Mouse (Mus musculus) liver, embryonic 14.5 days (tissue): Measurements from ENCODE around the gene Ash1l. TPM values are rescaled to one million over a fixed set of nuclear protein-coding genes. Genes with fewer than 3 reads are reported as not detected.
"Not testable (repeated sequence)": the region's sequence is repeated elsewhere in the genome, so short reads cannot be mapped to it uniquely, and the experiment has no call there.

Experiments used
- ATAC-seq: fragments of 200-750 bp; cut with Nextera tagmentation; 2 replicates; pipeline ENCODE4 v1.8.0; 2017; ENCODE audit warnings: moderate number of reproducible peaks, mild to moderate bottlenecking, moderate library complexity; ENCODE audit not compliant: insufficient read depth
- DNase-seq, 3 experiments: peaks; one replicate each; pipeline ENCODE4 v3.0.0-alpha.2; 2012 to 2013; ENCODE audit warnings: low read depth in 3 of 3, low spot score in 3 of 3
- H3K27ac ChIP-seq: fragments of 300-500 bp; sonication (generic); 2 replicates; pipeline ENCODE4 v1.5.1; 2014; ENCODE audit warnings: moderate library complexity, mild to moderate bottlenecking, control low read depth, inconsistent platforms
- H3K27me3 ChIP-seq: fragments of 300-500 bp; sonication (generic); 2 replicates; pipeline ENCODE4 v1.6.1; 2014; ENCODE audit warnings: mild to moderate bottlenecking, low read length, moderate library complexity; ENCODE audit not compliant: control insufficient read depth, insufficient read depth
- H3K36me3 ChIP-seq: fragments of 300-500 bp; sonication (generic); replicated peaks from 2 replicates; pipeline ENCODE4 v1.6.1; 2014; ENCODE audit warnings: low read depth; ENCODE audit not compliant: control insufficient read depth, insufficient read depth
- H3K4me1 ChIP-seq, 2 experiments: fragments of 200-500 bp in 1 of 2; fragments of 300-500 bp in 1 of 2; sonication (generic) in 1 of 2; replicated peaks; 2 replicates each; pipeline ENCODE4 v1.6.1; 2012 to 2014; ENCODE audit warnings: antibody characterized with exemption in 1 of 2, inconsistent platforms in 1 of 2, low read length in 1 of 2; ENCODE audit not compliant: control insufficient read depth in 2 of 2, insufficient read depth in 2 of 2
- H3K4me2 ChIP-seq: fragments of 300-500 bp; sonication (generic); 2 replicates; pipeline ENCODE4 v1.6.1; 2014; ENCODE audit warnings: low read depth, mild to moderate bottlenecking, control low read depth, moderate library complexity
- H3K4me3 ChIP-seq, 2 experiments: fragments of 200-500 bp in 1 of 2; fragments of 300-500 bp in 1 of 2; sonication (generic) in 1 of 2; 2 replicates each; pipeline ENCODE4 v1.5.1; 2012 to 2014; ENCODE audit warnings: low read depth in 2 of 2, low read length in 2 of 2, mild to moderate bottlenecking in 2 of 2, control low read depth in 1 of 2, inconsistent platforms in 1 of 2, moderate library complexity in 1 of 2; ENCODE audit not compliant: insufficient read depth in 1 of 2
- H3K9ac ChIP-seq: fragments of 300-500 bp; sonication (generic); replicated peaks from 2 replicates; pipeline ENCODE4 v1.6.1; 2014; ENCODE audit warnings: mild to moderate bottlenecking, control low read depth, moderate library complexity
- H3K9me3 ChIP-seq: fragments of 300-500 bp; sonication (generic); 2 replicates; pipeline ENCODE4 v1.6.1; 2016; ENCODE audit warnings: low read length, mixed read lengths; ENCODE audit not compliant: control insufficient read depth
- CTCF ChIP-seq: IDR thresholded peaks from 2 replicates; pipeline ENCODE4 v1.5.1; 2016; ENCODE audit warnings: antibody characterized with exemption, low read depth, control low read depth
- EP300 ChIP-seq: IDR thresholded peaks from 2 replicates; pipeline ENCODE4 v1.6.1; 2016; ENCODE audit warnings: antibody characterized with exemption, low read depth
- WGBS: fragments of 180-500 bp; shearing (Covaris S2); extraction: QIAGEN DNeasy Blood & Tissue Kit; methylation state at CpG from one replicate; pipeline ENCODE4 v1.1.7; 2014; ENCODE audit not compliant: insufficient replicate concordance; 5-methylcytosine and 5-hydroxymethylcytosine counted together
- polyA plus RNA-seq, 2 experiments: library from polyadenylated mRNA; depleted of rRNA in 1 of 2; stranded (reverse) in 1 of 2; unstranded in 1 of 2; fragments of >200 nt; fragmentation: Nextera tagmentation in 1 of 2; extraction: Ambion mirVana in 1 of 2; gene quantifications; 2 replicates each; pipeline versions ENCODE4 v1.2.1 to v1.2.3; 2012 to 2014

The Ash1l gene
- polyA plus RNA-seq, 2 experiments = 3.2 to 3.6 TPM

DNA sequence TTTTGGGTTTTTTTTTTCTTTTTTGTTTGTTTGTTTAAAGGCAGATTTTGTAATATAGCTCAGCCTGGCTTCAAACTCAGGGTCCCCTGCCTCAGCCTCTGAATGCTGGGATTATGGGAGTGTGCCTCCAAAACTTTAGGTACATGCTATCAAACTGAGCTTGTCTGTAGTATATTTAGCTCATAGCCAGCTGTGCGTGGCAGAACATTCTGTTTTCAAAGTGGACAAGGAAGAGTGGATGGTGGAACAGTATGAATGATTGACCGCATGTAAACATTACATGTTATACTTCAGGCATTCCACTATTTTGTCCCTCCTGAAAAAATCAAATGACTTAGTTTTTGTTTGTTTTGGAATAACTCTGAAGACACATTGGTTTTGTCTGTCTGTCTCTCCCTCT, 42.4 kb downstream of the Ash1l start:
- 87% methylated on average over 2 of the region's 2 CpGs for WGBS
- H3K27ac ChIP-seq = no peak overlapping the region
- no peaks in the 10 kb centered on the region for H3K4me1 ChIP-seq
- H3K9me3 ChIP-seq = no peaks in the 10 kb centered on the region
- DNase-seq (no peak), ATAC-seq (no peak)
- H3K36me3 ChIP-seq = no peaks in the 10 kb centered on the region
- no peak overlapping the region for H3K9ac ChIP-seq
- TF ChIP-seq EP300 (no peak), CTCF (no peak)
- H3K4me2 ChIP-seq = no peak overlapping the region
- H3K4me3 ChIP-seq = no peak overlapping the region
- H3K27me3 ChIP-seq = no peaks in the 10 kb centered on the region

DNA sequence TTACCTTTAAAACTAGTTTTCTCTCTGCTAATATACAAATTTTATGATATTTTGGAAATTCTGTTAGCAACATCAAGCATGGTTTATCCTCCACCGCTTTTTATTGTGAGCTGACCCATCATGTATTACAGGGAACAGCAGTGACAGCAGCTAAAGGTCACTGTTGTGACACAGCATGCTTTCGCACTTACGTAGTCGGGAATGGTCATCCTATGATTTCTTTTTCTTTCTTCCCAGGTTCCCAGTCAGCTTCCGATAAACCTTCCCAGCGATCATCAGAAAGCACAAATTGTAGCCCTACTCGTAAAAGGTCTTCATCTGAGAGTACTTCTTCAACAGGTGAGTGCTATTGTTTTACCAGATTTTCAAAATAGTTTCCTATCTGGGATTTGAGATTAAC, 51.1 kb downstream of the Ash1l start:
- no peak for ATAC-seq
- 86% methylated on average over 7 of the region's 7 CpGs for WGBS
- Histone ChIP-seq H3K4me1 (no peaks in the 10 kb centered on the region), H3K36me3 (peaks cover 20% of the 10 kb centered on the region), H3K4me3 (no peak overlapping the region), H3K27ac (no peak overlapping the region), H3K4me2 (no peak overlapping the region), H3K27me3 (no peaks in the 10 kb centered on the region), H3K9ac (no peak overlapping the region), H3K9me3 (no peaks in the 10 kb centered on the region)
- no peak for DNase-seq
- TF ChIP-seq EP300 (no peak), CTCF (no peak)

DNA sequence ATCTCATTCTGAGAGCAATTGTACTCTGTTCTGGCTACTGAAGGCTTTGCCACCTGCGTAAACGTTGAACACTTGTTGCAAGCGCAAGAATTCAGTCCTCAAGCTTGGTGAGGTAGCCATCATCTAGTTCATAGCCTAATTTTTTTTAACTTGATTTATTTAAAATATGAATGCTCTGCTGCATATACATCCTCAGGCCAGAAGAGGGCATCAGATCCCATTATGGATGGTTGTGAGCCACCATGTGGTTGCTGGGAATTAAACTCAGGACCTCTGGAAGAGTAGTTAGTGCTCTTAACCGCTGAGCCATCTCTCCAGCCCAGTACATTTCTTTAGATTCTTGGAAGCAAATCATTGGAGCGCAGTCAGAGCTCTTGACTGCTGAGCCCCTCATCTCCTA, 80.5 kb downstream of the Ash1l start:
- H3K4me3 ChIP-seq, H3K27ac ChIP-seq, DNase-seq, H3K9ac ChIP-seq, H3K9me3 ChIP-seq, H3K27me3 ChIP-seq, H3K4me2 ChIP-seq, ATAC-seq, H3K4me1 ChIP-seq: not testable (repeated sequence)
- TF ChIP-seq CTCF = peak; percentile 40
- WGBS = 93% methylated on average over 5 of the region's 5 CpGs
- H3K36me3 ChIP-seq = peaks cover 61% of the 10 kb centered on the region

DNA sequence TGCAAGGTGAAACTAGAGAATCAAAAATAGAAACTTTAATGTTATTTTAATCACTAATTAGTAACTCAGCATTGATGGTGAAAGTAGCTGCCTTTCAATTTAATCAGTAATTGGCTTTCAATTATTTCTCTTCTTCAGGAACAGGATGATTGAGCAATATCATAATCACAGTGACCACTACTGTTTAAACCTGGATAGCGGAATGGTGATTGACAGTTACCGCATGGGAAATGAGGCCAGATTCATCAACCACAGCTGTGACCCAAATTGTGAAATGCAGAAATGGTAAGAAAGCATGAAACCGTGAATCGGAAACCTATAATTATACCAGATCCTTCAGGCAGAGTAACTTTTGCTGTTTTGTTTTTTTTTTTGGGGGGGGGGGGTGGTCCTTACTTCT, 92.9 kb downstream of the Ash1l start:
- TF ChIP-seq CTCF (no peak), EP300 (no peak)
- Histone ChIP-seq H3K4me3 (no peak overlapping the region), H3K36me3 (peaks cover 55% of the 10 kb centered on the region), H3K9me3 (no peaks in the 10 kb centered on the region), H3K27me3 (no peaks in the 10 kb centered on the region), H3K9ac (no peak overlapping the region), H3K27ac (no peak overlapping the region), H3K4me1 (no peaks in the 10 kb centered on the region), H3K4me2 (no peak overlapping the region)
- WGBS = 91% methylated on average over 4 of the region's 4 CpGs
- DNase-seq = no peak
- no peak for ATAC-seq

DNA sequence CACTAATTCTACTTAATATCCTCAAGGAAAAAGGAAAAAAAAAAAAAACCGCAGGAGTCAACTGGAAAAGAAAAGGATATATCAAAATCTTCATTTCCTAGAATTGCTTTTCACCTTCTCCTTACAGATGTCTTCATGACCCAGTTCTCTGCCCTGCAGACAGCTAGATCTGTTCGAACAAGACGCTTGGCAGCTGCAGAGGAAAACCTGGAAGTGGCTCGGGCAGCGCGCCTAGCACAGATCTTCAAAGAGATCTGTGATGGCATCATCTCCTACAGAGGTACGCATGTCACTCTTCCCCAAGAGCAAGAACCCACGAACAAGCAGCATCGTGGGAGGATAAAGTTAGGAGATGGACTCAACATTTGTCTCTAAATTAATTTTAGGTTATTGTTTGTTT, 107.9 kb downstream of the Ash1l start:
- no peak overlapping the region for H3K9ac ChIP-seq
- H3K4me1 ChIP-seq = no peaks in the 10 kb centered on the region
- H3K36me3 ChIP-seq = peaks cover 47% of the 10 kb centered on the region
- DNase-seq (no peak), ATAC-seq (no peak)
- no peaks in the 10 kb centered on the region for H3K9me3 ChIP-seq
- H3K4me3 ChIP-seq = no peak overlapping the region
- 90% methylated on average over 9 of the region's 9 CpGs for WGBS
- no peaks in the 10 kb centered on the region for H3K27me3 ChIP-seq
- H3K27ac ChIP-seq = no peak overlapping the region
- TF ChIP-seq EP300 = no peak
- TF ChIP-seq CTCF = no peak
- H3K4me2 ChIP-seq = no peak overlapping the region

DNA sequence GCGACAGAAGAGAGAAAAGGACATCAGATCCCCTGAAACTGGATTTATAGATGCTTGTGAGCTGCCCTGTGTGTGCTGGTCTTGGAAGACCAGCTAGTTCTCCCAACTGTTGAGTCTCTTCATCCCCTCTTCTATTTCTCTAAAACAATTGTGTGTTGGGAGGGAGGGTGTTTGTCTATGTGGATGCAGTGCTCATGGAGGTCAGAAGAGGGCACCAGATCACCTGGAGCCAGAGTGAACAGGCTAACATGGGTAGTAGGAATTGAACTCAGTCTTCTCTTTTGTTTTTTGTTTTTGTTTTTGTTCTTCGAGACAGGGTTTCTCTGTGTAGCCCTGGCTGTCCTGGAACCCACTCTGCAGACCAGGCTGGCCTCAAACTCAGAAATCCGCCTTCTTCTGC, 108.4 kb downstream of the Ash1l start:
- Histone ChIP-seq H3K4me1 (no peaks in the 10 kb centered on the region), H3K27me3 (no peaks in the 10 kb centered on the region), H3K4me2 (no peak overlapping the region), H3K36me3 (peaks cover 49% of the 10 kb centered on the region), H3K4me3 (no peak overlapping the region), H3K27ac (no peak overlapping the region), H3K9me3 (no peaks in the 10 kb centered on the region), H3K9ac (no peak overlapping the region)
- 68% methylated on average over 3 of the region's 3 CpGs for WGBS
- no peak for ATAC-seq
- peak; percentile 72 for TF ChIP-seq CTCF
- TF ChIP-seq EP300 = no peak
- DNase-seq = peak in 1 of 3 experiments; percentile 7
